Comparison of ENCODE assay signal across 8 mouse cellular contexts in the genomic region with DNA sequence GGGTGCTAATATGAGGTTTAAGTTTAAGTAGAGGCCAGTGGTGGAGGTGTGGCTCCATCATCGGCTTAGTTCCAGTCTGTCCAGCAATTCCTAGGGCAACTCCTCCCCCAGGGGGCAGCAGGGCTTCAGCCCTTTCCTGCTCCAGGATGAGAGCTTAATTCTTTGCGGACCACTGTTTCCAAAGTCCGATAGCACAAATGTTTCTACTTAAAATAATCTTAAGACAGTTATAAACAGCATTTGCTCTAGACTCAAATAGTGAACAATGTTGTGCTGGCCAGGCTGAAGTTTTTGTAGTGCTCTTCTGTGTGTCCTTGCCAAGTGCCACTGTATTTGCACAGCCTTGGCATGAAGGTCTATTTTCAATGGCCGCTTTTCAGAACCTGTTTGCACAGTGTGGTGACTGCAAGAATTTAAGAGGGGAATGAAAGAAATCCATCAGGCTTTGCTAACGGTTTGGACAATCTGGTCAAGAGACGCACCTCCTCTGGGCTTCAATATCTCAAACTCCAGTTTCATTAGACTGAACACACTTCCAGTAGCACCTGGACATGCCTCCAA. TPM values are rescaled to one million over a fixed set of nuclear protein-coding genes. Genes with fewer than 3 reads are reported as not detected.
DNase-seq lines count a peak whose midpoint lies in the region; ATAC-seq and TF ChIP-seq lines count a peak whose summit lies in the region.

No protein-coding gene starts in this region.

- no peaks in the 10 kb centered on the region for H3K4me1 ChIP-seq in lung, embryonic 14.5 days (ENCODE audit: insufficient read depth)

- H3K9me3 ChIP-seq in lung, embryonic 14.5 days (ENCODE audit: low read depth, low read length) = no peaks in the 10 kb centered on the region

- TF ChIP-seq CTCF in lung, embryonic 14.5 days (IDR thresholded peaks at IDR 0.05; ENCODE audit: low read depth) = 0 out of 2 replicates have a peak, but pooled peaks have one; percentile 28

- WGBS in lung, embryonic 14.5 days = 21% methylated on average over 6 of the region's 6 CpGs

- ATAC-seq in CD4-positive, CD25-positive, alpha-beta regulatory T cell, adult 4 months = no peak
- peak; percentile 39 for ATAC-seq in lung, embryonic 14.5 days (ENCODE audit: insufficient read depth)

- H3K4me2 ChIP-seq in lung, embryonic 14.5 days = peak overlapping the region; percentile 87

- H3K27ac ChIP-seq in lung, embryonic 14.5 days (ENCODE audit: low read depth) = peak overlapping the region; percentile 30; the same call in 1 of the 2 replicates

- 0 out of 2 replicates have a peak, but pooled peaks cover 6% of the 10 kb centered on the region for H3K36me3 ChIP-seq in lung, embryonic 14.5 days (ENCODE audit: insufficient read depth)

- H3K27me3 ChIP-seq in lung, embryonic 14.5 days (ENCODE audit: insufficient read depth, low read length) = no peaks in the 10 kb centered on the region

- H3K4me3 ChIP-seq in lung, embryonic 14.5 days (ENCODE audit: low read depth, low read length) = peak overlapping the region; percentile 68; the same call in 1 of the 2 replicates

- DNase-seq in CD4-positive, CD25-positive, alpha-beta regulatory T cell, adult 2 months (ENCODE audit: low read depth, low spot score) = peak; percentile 11
- DNase-seq in adipocyte (ENCODE audit: low spot score) = peak; percentile 16
- peak; percentile 6 for DNase-seq in heart, postnatal 4 days
- DNase-seq in lung, embryonic 14.5 days = peak; percentile 45
- no peak for DNase-seq in urinary bladder, postnatal 4 days (ENCODE audit: low spot score in 2 of 2)
- DNase-seq in gastrocnemius, adult 8-10 months (ENCODE audit: low spot score in 2 of 2) = no peak
- DNase-seq in yolk sac, embryonic 10.5 days (ENCODE audit: low spot score) = no peak

- H3K9ac ChIP-seq in lung, embryonic 14.5 days = no peak overlapping the region

RNA-seq across cellular contexts. Expression of a gene that starts 0.8 kb away (rescaled TPM):
- 1 to 10 TPM; 1.6 to 2.3 TPM for polyA plus RNA-seq in CD4-positive, CD25-positive, alpha-beta regulatory T cell, adult 4 months (2017; shearing (Covaris generic))
- total RNA-seq in heart, postnatal 4 days (2021) = 10 to 100 TPM; 30.2 to 30.9 TPM
- 9.1 and 10.4 TPM in 2 replicates for polyA plus RNA-seq in lung, embryonic 14.5 days (2014; fragmentation: Nextera tagmentation; extraction: Ambion mirVana)
- 10 to 100 TPM; 56.4 to 61.0 (median 58.0) TPM for total RNA-seq in gastrocnemius, adult 8-10 months (2022)

RNA-seq across cellular contexts. Expression of a gene that starts 47.0 kb away (rescaled TPM):
- 100 to 1,000 TPM in 1 of 2 experiments, 10 to 100 TPM in 1; 95.8 to 117 TPM for polyA plus RNA-seq in CD4-positive, CD25-positive, alpha-beta regulatory T cell, adult 4 months (2017; shearing (Covaris generic))
- total RNA-seq in heart, postnatal 4 days (2021) = 10 to 100 TPM; 17.2 to 20.1 TPM
- 70.4 and 76.3 TPM in 2 replicates for polyA plus RNA-seq in lung, embryonic 14.5 days (2014; fragmentation: Nextera tagmentation; extraction: Ambion mirVana)
- 10 to 100 TPM; 11.6 to 16.4 (median 12.3) TPM for total RNA-seq in gastrocnemius, adult 8-10 months (2022)

Comparison
In these comparisons a context has a peak if more than half of its experiments do, and no peak if none do; other contexts are left out.
1. DNase-seq: peak in CD4-positive, CD25-positive, alpha-beta regulatory T cell, adult 2 months (single experiment), adipocyte (single experiment), heart, postnatal 4 days (single experiment) and lung, embryonic 14.5 days (single experiment); none in urinary bladder, postnatal 4 days (0 of 2), gastrocnemius, adult 8-10 months (0 of 2) and yolk sac, embryonic 10.5 days (single experiment).